Mouse (Mus musculus) megakaryocyte, embryonic 14.5 days (primary cell): ENCODE data around the gene Chmp6.

ENCODE experiments used
- FLI1 ChIP-seq: IDR thresholded peaks from 2 replicates; pipeline ENCODE4 v1.6.1; 2012; ENCODE audit warnings: low read length, inconsistent platforms, mixed read lengths
- GATA1 ChIP-seq: IDR thresholded peaks from 3 replicates; pipeline ENCODE4 v1.6.1; 2012; ENCODE audit warnings: mixed read lengths, low read length, inconsistent platforms, borderline replicate concordance

- TF ChIP-seq GATA1 (no peak), FLI1 (no peak)
These were observed 39.4 kb downstream of the Chmp6 start for GRCm38 (mm10) chr11:119952429-119953224.
